Mouse (Mus musculus): ENCODE measurements at regions not wholly inside any gene's neighbourhood (a gene's known extent, or its start where the extent isn't known, plus 50 kb on each side); places are given as distances from the start of the nearest gene placed in this dataset.

GRCm38 (mm10) chr13:112166338-112166802 is 121.9 kb upstream of the Ankrd55 start:
- DNase-seq (ENCODE audit: low read depth, low spot score): no peak

DNA sequence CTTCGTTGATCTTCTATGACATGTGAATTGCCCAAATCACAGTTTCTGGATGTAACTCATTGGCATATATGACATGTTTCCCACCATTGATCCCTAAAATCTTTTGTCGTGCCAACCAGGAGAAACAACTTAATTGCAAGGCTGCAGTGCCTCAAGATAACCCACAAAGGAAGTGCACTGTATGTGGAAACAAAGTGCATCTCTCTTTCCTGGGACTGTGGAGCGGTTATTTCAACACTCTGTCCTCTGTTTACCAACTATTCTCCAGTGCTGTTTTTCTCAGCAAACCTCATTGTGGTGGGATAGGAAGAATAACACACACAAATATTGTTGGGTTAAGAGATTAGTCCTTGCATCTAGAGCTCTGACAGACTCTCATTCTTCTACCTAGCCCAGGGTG is 119.8 kb upstream of the Ankrd55 start:
- DNase-seq (ENCODE audit: low read depth, low spot score): no peak

DNA sequence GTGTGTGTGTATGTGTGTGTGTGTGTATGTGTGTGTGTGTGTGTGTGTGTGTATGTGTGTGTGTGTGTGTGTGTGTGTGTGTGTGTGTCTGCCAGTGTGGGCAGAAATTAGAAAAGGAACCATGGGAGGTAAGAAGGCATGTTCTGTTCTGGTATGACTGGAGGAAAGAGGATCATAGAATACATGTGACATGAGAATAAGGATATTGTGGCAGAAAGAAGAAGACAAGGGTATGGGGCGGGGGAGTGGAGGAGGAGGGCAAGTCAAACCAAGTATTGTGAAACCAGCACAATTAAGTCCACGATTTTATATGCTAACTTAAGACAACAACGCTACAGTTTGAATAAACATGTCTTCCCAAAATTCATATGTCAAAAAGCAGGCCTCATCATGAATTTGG is 117.4 kb upstream of the Ankrd55 start:
- no peak for DNase-seq (ENCODE audit: low read depth, low spot score)

- DNase-seq (ENCODE audit: low read depth, low spot score): no peak
These were observed 116.1 kb upstream of the Ankrd55 start for GRCm38 (mm10) chr13:112171940-112172715.

GRCm38 (mm10) chr13:112173973-112174372 is 114.3 kb upstream of the Ankrd55 start:
- no peak for DNase-seq (ENCODE audit: low read depth, low spot score)

DNA sequence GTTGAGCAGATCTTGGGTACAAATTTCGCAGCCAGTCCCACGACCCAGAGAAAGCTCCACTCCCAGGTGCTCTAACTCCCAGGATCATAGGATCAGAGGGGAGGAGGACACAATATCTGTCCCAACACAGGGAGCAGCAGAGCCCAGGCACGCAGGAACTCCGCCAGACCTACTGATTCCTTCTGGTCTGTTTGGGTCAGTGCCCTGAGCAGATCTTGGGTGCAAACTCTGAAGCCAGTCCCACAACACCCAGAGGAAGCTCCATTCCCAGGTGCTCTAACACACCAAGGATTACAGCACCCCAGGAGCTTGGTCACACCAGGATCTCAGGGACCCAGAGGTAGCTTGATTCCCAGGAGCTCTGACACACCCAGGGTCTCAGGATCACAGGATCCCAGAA is 110.2 kb upstream of the Ankrd55 start:
- DNase-seq (ENCODE audit: low read depth, low spot score): no peak

DNA sequence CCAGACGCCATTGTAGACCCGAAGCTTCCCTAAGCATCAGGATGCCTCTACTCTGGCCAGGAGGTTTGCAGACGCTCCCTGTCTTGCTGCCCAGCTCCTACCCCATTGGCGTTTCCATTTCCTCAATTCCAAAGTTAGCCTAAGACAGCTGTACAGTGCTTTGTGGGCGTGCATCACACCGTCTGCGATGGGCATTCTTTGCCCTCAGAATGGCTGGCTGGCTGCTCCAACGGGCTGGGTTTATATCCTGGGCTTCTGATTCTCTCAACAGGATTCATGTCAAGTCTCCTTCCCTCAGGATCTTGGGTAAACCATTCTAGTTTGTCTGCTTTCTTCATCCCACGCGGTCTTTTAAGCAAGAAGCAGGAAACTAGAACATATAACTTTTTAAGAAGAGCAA is 104.3 kb upstream of the Ankrd55 start:
- DNase-seq (ENCODE audit: low read depth, low spot score): no peak

GRCm38 (mm10) chr13:112185116-112185515 is 103.1 kb upstream of the Ankrd55 start:
- no peak for DNase-seq (ENCODE audit: low read depth, low spot score)

DNA sequence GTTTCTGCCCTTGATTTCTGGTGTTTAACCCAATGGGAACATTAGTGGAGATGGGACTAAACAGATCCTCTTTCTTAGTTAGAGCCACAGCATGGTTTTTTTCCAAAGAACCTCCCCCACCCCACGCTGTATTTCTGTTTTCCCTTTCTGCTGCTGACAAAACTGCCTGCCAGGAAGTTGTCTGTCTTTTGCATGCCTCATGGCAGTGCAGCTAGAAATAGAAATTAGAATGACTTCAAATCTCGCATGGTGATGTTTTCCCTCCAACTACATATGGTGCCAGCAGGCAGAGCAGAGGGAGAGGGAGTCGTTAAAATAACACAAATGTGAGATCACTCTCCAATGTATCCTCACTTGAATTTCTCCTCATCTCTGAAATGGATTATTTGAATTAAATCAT is 101.0 kb upstream of the Ankrd55 start:
- no peak for DNase-seq (ENCODE audit: low read depth, low spot score)

DNA sequence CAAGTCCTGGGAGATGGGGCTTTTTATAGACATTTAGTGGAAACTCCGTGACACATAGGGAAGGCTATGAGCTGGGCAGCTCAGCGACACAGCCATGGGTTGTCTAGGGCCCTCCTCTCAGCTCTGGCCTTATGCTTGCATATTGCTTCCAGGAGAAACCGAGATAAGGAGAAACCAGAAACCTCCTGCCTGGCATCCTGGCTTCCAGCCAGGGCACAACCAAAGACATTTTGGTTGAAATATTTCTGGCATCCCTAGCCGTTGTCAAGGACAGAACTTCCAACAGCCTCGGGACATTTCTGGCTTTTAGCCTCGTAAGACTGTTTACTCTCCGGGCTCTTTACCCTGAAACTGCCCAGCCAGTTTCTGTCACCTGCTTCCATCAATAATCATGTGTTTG is 99.9 kb upstream of the Ankrd55 start:
- DNase-seq (ENCODE audit: low read depth, low spot score): no peak

DNA sequence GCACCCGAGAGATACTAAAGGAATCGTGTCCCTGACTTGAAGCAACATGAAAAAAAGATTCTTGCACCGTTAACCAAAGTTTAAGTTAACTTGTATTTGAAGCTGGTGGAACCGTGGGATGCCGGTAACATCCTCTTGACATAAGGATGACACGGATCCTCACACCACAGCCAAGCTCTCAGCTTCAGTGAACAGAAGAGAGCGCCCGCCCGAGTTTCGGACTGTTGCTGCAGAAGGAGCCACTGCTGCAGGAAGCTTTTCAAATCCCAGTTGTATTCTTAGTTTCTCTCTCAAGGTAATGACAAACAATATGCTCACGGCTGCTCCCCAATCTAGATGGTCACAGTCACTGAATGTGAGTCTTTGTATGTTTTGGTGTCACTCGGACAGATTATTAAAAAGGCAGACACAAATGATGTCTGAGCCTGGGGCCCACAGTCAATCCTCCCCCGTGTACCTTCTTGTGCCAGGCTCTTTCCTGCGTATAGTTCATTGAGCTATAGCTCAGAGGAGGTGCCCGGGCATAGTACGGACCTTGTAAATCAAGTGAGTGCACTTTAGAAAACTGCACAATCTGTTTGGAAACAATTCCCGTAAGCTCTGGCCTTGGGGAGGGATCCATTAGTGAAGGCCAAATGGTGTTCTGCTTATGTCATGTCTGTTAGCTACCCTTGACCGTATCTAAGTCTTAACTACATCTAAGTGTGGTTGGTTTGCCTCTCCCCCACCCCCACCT is 99.3 kb upstream of the Ankrd55 start:
- DNase-seq (ENCODE audit: low read depth, low spot score): no peak

DNA sequence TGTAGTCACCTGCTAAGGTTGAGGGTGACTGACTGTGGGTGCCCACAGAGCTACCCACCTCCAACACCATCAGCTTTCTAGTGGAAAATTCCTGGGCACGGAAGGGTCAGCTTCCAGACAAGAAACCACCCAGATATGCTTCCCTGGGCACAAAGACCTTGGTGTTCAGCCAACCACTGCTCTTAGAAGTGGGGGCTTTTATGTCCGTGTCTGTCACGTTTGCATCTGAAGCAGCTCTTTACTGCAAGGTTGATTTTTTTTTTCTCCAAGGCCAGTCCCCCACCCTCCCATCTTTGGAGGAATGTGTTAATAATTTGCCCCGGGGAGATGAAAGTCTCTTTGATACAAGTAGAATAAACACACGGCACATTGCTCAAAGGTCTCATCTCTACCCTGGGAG is 98.6 kb upstream of the Ankrd55 start:
- DNase-seq (ENCODE audit: low read depth, low spot score): no peak

GRCm38 (mm10) chr13:112192192-112192905 is 95.9 kb upstream of the Ankrd55 start:
- DNase-seq (ENCODE audit: low read depth, low spot score): no peak

DNA sequence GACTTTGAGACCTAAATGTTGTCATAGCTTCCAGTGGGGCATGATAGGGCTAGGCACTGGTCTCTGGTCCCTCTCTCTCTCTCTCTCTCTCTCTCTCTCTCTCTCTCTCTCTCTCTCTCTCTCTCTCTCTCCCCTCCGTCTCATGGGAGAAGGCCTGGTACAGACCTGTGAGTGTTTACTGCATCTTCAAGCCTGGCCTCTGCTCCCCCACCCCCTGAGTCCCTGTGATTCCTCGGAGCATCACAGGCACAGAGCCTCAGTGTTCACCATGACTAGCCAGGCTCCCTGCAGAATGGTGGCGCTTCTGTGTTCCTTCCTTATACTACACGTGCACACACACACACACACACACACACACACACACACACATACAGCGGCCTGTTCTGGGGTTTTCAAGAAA is 94.6 kb upstream of the Ankrd55 start:
- DNase-seq (ENCODE audit: low read depth, low spot score): no peak

DNA sequence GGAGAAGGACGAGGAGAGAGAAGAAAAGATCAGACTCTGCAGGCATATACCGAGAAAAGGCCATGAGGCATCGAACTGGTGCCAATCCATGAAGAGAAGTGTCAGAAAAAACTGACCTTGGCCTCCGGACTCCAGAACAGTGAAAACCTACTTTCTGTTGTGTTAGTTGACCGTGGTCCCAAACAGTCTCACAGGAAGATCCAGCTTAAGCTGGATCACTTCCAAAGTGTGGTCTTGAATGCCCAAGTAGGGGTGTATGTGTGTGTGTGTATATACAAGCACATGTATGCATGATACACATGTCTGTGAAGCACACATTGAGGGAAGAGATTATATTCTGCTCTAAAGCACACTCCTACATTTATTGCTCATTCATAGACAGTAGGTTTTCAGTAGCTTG is 93.3 kb upstream of the Ankrd55 start:
- DNase-seq (ENCODE audit: low read depth, low spot score): no peak

GRCm38 (mm10) chr13:112196789-112197188 is 91.5 kb upstream of the Ankrd55 start:
- DNase-seq (ENCODE audit: low read depth, low spot score): peak; percentile 51

- DNase-seq (ENCODE audit: low read depth, low spot score): no peak
These were observed 84.5 kb upstream of the Ankrd55 start for GRCm38 (mm10) chr13:112203721-112204120.

DNA sequence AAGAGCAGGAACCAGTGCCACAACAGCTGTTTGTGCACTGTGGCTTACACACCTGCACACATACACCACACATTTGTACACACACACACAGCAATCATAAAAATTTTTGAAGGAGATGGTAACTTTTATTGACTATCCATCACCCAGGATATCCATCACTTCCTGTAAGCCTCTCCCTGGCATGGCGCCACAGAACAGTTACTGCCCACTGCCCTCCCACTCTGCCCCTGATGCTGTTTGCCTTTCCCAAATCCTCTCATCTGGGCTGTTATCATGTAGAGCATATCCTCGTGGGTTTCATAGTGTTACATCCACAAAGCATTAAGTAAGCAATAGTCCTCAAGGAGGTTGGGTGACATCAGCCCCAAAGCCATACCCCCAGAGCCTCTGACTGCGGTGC is 84.0 kb upstream of the Ankrd55 start:
- no peak for DNase-seq (ENCODE audit: low read depth, low spot score)

DNA sequence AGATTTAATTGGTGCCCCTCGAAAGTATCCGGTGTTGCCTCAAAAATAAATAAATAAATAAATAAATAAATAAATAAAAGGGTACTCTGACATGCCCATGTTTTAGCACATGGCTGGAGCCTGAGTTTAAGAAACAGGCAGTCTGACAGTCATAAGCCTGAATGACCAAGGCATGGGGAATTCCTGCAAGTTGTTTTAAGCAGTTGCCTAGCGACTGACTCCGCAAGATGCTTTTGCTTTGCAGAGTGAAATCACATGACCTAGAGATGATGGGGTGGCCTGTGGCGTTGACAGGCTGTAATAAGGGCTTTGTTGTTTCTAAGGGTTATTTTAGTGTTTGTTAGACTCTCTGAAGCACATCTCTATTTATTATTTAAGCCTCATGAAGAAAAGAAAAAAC is 83.4 kb upstream of the Ankrd55 start:
- DNase-seq (ENCODE audit: low read depth, low spot score): no peak

GRCm38 (mm10) chr13:112207617-112208235 is 80.5 kb upstream of the Ankrd55 start:
- no peak for DNase-seq (ENCODE audit: low read depth, low spot score)

GRCm38 (mm10) chr13:112211841-112212240 is 76.4 kb upstream of the Ankrd55 start:
- no peak for DNase-seq (ENCODE audit: low read depth, low spot score)

GRCm38 (mm10) chr13:112212391-112212790 is 75.9 kb upstream of the Ankrd55 start:
- DNase-seq (ENCODE audit: low read depth, low spot score): peak; percentile 58
